Mouse (Mus musculus) lung, adult 18-20 months (tissue): ENCODE measurements around the gene Pld4.

Experiments used
- DNase-seq, 2 experiments: peaks; one replicate each; pipeline ENCODE4 v3.0.0; 2022; ENCODE audit warnings: mixed read lengths in 2 of 2

Gene Pld4

GRCm38 (mm10) chr12:112760154-112760926 is at the start of gene Pld4:
TSS of gene Pld4 (plus strand) at chr12:112760655.
- peak; percentile 28 to 42 for DNase-seq

GRCm38 (mm10) chr12:112713984-112714383 is 46.5 kb upstream of the Pld4 start:
- DNase-seq: peak; percentile 49 to 67

- DNase-seq: peak; percentile 45 to 46
These were observed 43.3 kb upstream of the Pld4 start for GRCm38 (mm10) chr12:112717140-112717539.

GRCm38 (mm10) chr12:112718995-112719394 is 41.5 kb upstream of the Pld4 start:
- no peak for DNase-seq

GRCm38 (mm10) chr12:112720216-112720615 is 40.2 kb upstream of the Pld4 start, which contains the start of gene Cep170b:
TSS of gene Cep170b (plus strand) at chr12:112720455.
- DNase-seq: no peak

- no peak for DNase-seq
These were observed 39.5 kb upstream of the Pld4 start for GRCm38 (mm10) chr12:112720890-112721423.

- DNase-seq: peak; percentile 86 to 92
These were observed 38.8 kb upstream of the Pld4 start for GRCm38 (mm10) chr12:112721424-112722239.

GRCm38 (mm10) chr12:112722240-112723027 is 38.0 kb upstream of the Pld4 start:
- DNase-seq: peak; percentile 80 to 84

GRCm38 (mm10) chr12:112723028-112723330 is 37.5 kb upstream of the Pld4 start:
- peak in 1 of 2 experiments; percentile 30 for DNase-seq

- DNase-seq: no peak
These were observed 37.0 kb upstream of the Pld4 start for GRCm38 (mm10) chr12:112723445-112723844.

- peak; percentile 69 to 72 for DNase-seq
These were observed 36.2 kb upstream of the Pld4 start for GRCm38 (mm10) chr12:112724077-112724805.

GRCm38 (mm10) chr12:112727801-112728200 is 32.7 kb upstream of the Pld4 start:
- DNase-seq: peak in 1 of 2 experiments; percentile 31

- DNase-seq: peak in 1 of 2 experiments; percentile 43
These were observed 29.6 kb upstream of the Pld4 start for GRCm38 (mm10) chr12:112730808-112731207.

- no peak for DNase-seq
These were observed 27.9 kb upstream of the Pld4 start for GRCm38 (mm10) chr12:112732591-112732990.

- DNase-seq: no peak
These were observed 26.2 kb upstream of the Pld4 start for GRCm38 (mm10) chr12:112734108-112734820.

GRCm38 (mm10) chr12:112734881-112735655 is 25.4 kb upstream of the Pld4 start:
- DNase-seq: no peak

GRCm38 (mm10) chr12:112735896-112736635 is 24.4 kb upstream of the Pld4 start:
- no peak for DNase-seq

GRCm38 (mm10) chr12:112736636-112736925 is 23.9 kb upstream of the Pld4 start:
- no peak for DNase-seq

- no peak for DNase-seq
These were observed 23.4 kb upstream of the Pld4 start for GRCm38 (mm10) chr12:112737081-112737480.

GRCm38 (mm10) chr12:112737761-112738160 is 22.7 kb upstream of the Pld4 start:
- DNase-seq: no peak
